Mouse (Mus musculus) C2C12 (cell line): Measurements from ENCODE around the gene Dchs1. TPM values are rescaled to one million over a fixed set of nuclear protein-coding genes. Genes with fewer than 3 reads are reported as not detected.

ENCODE experiments used
- H3K27me3 ChIP-seq: one replicate; pipeline ENCODE4 v1.6.1; 2011; ENCODE audit not compliant: control insufficient read depth, insufficient read depth, insufficient read length
- H3K36me3 ChIP-seq: one replicate; pipeline ENCODE4 v1.6.1; 2011; ENCODE audit not compliant: control insufficient read depth, insufficient read depth
- H3K4me3 ChIP-seq: one replicate; pipeline ENCODE4 v1.5.1; 2011; ENCODE audit warnings: mild to moderate bottlenecking, control low read depth; ENCODE audit not compliant: poor library complexity, insufficient read depth, severe bottlenecking
- H3K79me2 ChIP-seq: one replicate; pipeline ENCODE4 v1.6.1; 2011; ENCODE audit not compliant: control insufficient read depth, insufficient read depth
- H3K79me3 ChIP-seq: one replicate; pipeline ENCODE4 v1.6.1; 2011; ENCODE audit warnings: low read depth, control low read depth
- H3ac ChIP-seq: one replicate; pipeline ENCODE3; 2011; ENCODE audit warnings: low read depth; ENCODE audit not compliant: control insufficient read depth, insufficient read length
- CEBPB ChIP-seq: IDR thresholded peaks from one replicate; pipeline ENCODE4 v1.6.1; 2011; ENCODE audit warnings: low read depth, mild to moderate bottlenecking, control low read depth, moderate library complexity
- CTCF ChIP-seq: IDR thresholded peaks from one replicate; pipeline ENCODE4 v1.5.1; 2011; ENCODE audit not compliant: control insufficient read depth, insufficient read depth, insufficient read length
- FOSL1 ChIP-seq: IDR thresholded peaks from one replicate; pipeline ENCODE4 v1.8.0; 2011; ENCODE audit warnings: mild to moderate bottlenecking, low read length; ENCODE audit not compliant: poor library complexity, insufficient read depth, severe bottlenecking
- MAX ChIP-seq: IDR thresholded peaks from one replicate; pipeline ENCODE4 v1.6.1; 2011; ENCODE audit warnings: mild to moderate bottlenecking, control low read depth
- MYOD1 ChIP-seq: IDR thresholded peaks from one replicate; pipeline ENCODE4 v1.6.1; 2011; ENCODE audit warnings: low read depth; ENCODE audit not compliant: control insufficient read depth, insufficient read length
- MYOG ChIP-seq: IDR thresholded peaks from one replicate; pipeline ENCODE4 v1.6.1; 2011; ENCODE audit not compliant: control insufficient read depth, insufficient read length; ENCODE audit errors: extremely low read depth
- USF1 ChIP-seq: IDR thresholded peaks from one replicate; pipeline ENCODE4 v1.6.1; 2011; ENCODE audit warnings: low read depth, mild to moderate bottlenecking, control low read depth, moderate library complexity
- long read RNA-seq, 2 experiments: library from polyadenylated mRNA; unstranded; transcript quantifications; one replicate each; pipeline ENCODE4 v2.0.0; 2019 to 2020
- polyA plus RNA-seq: library from polyadenylated mRNA; unstranded; fragments of >200 nt; fragmentation: generic; extraction: Trizol; gene quantifications from one replicate; pipeline ENCODE4 v1.2.1, GENCODE M21; 2012; ENCODE audit warnings: missing spikeins

The Dchs1 gene
- polyA plus RNA-seq = 1.8 TPM
- long read RNA-seq, experiment 1 = 0 reads
- long read RNA-seq, experiment 2, partial matches to known transcripts = 1 of 1 reads
- long read RNA-seq, experiment 2, other reads (novel, unspliced or antisense) = 0 of 1 reads

- TF ChIP-seq MYOG = no peak
- no peak for TF ChIP-seq FOSL1
- TF ChIP-seq CTCF = no peak
- no peak for TF ChIP-seq MYOD1
- no peak for TF ChIP-seq CEBPB
- no peak for TF ChIP-seq MAX
- no peak for TF ChIP-seq USF1
- H3K4me3 ChIP-seq = peak within 1 kb of the TSS; percentile 6
These were observed at the start of gene Dchs1 for GRCm38 (mm10) chr7:105787285-105788140. Gene Dchs1, minus strand, starts transcription at chr7:105787654.

GRCm38 (mm10) chr7:105824281-105824680, 36.8 kb upstream of the Dchs1 start:
- no peaks in the 10 kb centered on the region for H3K79me2 ChIP-seq
- no peak overlapping the region for H3ac ChIP-seq
- no peaks in the 10 kb centered on the region for H3K79me3 ChIP-seq
- no peak for TF ChIP-seq CEBPB
- no peak for TF ChIP-seq MAX
- no peak for TF ChIP-seq MYOD1
- no peak for TF ChIP-seq USF1
- TF ChIP-seq FOSL1 = no peak
- TF ChIP-seq MYOG = no peak
- no peak for TF ChIP-seq CTCF
- H3K27me3 ChIP-seq = no peaks in the 10 kb centered on the region
- H3K36me3 ChIP-seq = no peaks in the 10 kb centered on the region
- H3K4me3 ChIP-seq = no peak overlapping the region

More at GRCm38 (mm10) chr7:105787285-105788140, at the start of gene Dchs1:
- H3K79me2 ChIP-seq = no peaks in the 10 kb centered on the region
- no peaks in the 10 kb centered on the region for H3K79me3 ChIP-seq
- H3ac ChIP-seq = peak within 1 kb of the TSS; percentile 31
- H3K27me3 ChIP-seq = peaks cover 6% of the 10 kb centered on the region
- no peaks in the 10 kb centered on the region for H3K36me3 ChIP-seq

GRCm38 (mm10) chr7:105818483-105818882, 31.0 kb upstream of the Dchs1 start:
- H3K4me3 ChIP-seq = no peak overlapping the region

GRCm38 (mm10) chr7:105816736-105817135, 29.3 kb upstream of the Dchs1 start:
- Histone ChIP-seq H3K4me3 (no peak overlapping the region), H3K79me2 (no peaks in the 10 kb centered on the region), H3ac (no peak overlapping the region), H3K36me3 (no peaks in the 10 kb centered on the region), H3K79me3 (no peaks in the 10 kb centered on the region), H3K27me3 (no peaks in the 10 kb centered on the region)
- TF ChIP-seq FOSL1 = no peak
- no peak for TF ChIP-seq MYOG
- TF ChIP-seq MYOD1 = no peak
- no peak for TF ChIP-seq CTCF
- TF ChIP-seq CEBPB = no peak
- TF ChIP-seq MAX = no peak
- no peak for TF ChIP-seq USF1

More at GRCm38 (mm10) chr7:105818483-105818882, 31.0 kb upstream of the Dchs1 start:
- Histone ChIP-seq H3K79me3 (no peaks in the 10 kb centered on the region), H3ac (no peak overlapping the region), H3K27me3 (no peaks in the 10 kb centered on the region), H3K36me3 (no peaks in the 10 kb centered on the region), H3K79me2 (no peaks in the 10 kb centered on the region)
- TF ChIP-seq MYOG (no peak), MAX (no peak), CTCF (no peak), CEBPB (no peak)

GRCm38 (mm10) chr7:105813326-105813725, 25.9 kb upstream of the Dchs1 start:
- no peaks in the 10 kb centered on the region for H3K27me3 ChIP-seq
- no peak overlapping the region for H3ac ChIP-seq
- H3K4me3 ChIP-seq = no peak overlapping the region
- H3K79me3 ChIP-seq = peaks cover 15% of the 10 kb centered on the region
- TF ChIP-seq CTCF (no peak), FOSL1 (no peak), MAX (no peak), MYOD1 (no peak), MYOG (no peak), CEBPB (no peak), USF1 (no peak)
- peaks cover 16% of the 10 kb centered on the region for H3K36me3 ChIP-seq
- H3K79me2 ChIP-seq = peaks cover 19% of the 10 kb centered on the region
